Mouse (Mus musculus) testis, postnatal 14 days (tissue): ENCODE data around the gene Mier2.

Experiments
- DNase-seq: peaks from one replicate; pipeline ENCODE4 v3.0.0; 2021; ENCODE audit warnings: low spot score

The Mier2 gene

GRCm38 (mm10) chr10:79554330-79555237 is at the start of gene Mier2:
Gene Mier2, minus strand, starts transcription at chr10:79555199.
- peak; percentile 88 for DNase-seq

- DNase-seq: no peak
These were observed 42.9 kb upstream of the Mier2 start for GRCm38 (mm10) chr10:79597936-79598230.

- DNase-seq: no peak
These were observed 42.3 kb upstream of the Mier2 start for GRCm38 (mm10) chr10:79597051-79597935.

- no peak for DNase-seq
These were observed 40.6 kb upstream of the Mier2 start for GRCm38 (mm10) chr10:79595590-79595929.

GRCm38 (mm10) chr10:79594872-79595589 is 40.0 kb upstream of the Mier2 start:
- peak; percentile 32 for DNase-seq

- no peak for DNase-seq
These were observed 39.1 kb upstream of the Mier2 start for GRCm38 (mm10) chr10:79594111-79594510.

GRCm38 (mm10) chr10:79590702-79591101 is 35.7 kb upstream of the Mier2 start:
- DNase-seq: no peak

- DNase-seq: no peak
These were observed 32.7 kb upstream of the Mier2 start for GRCm38 (mm10) chr10:79587752-79588126.

- DNase-seq: no peak
These were observed 32.2 kb upstream of the Mier2 start, which contains the start of gene Theg for GRCm38 (mm10) chr10:79587061-79587751. Gene Theg, minus strand, starts transcription at chr10:79587331.

GRCm38 (mm10) chr10:79586243-79586642 is 31.2 kb upstream of the Mier2 start:
- no peak for DNase-seq

- no peak for DNase-seq
These were observed 30.7 kb upstream of the Mier2 start for GRCm38 (mm10) chr10:79585723-79586122.

GRCm38 (mm10) chr10:79585136-79585535 is 30.1 kb upstream of the Mier2 start:
- no peak for DNase-seq

GRCm38 (mm10) chr10:79584426-79584825 is 29.4 kb upstream of the Mier2 start:
- DNase-seq: no peak

- no peak for DNase-seq
These were observed 29.0 kb upstream of the Mier2 start for GRCm38 (mm10) chr10:79584021-79584420.

- DNase-seq: no peak
These were observed 26.5 kb upstream of the Mier2 start for GRCm38 (mm10) chr10:79581501-79581900.

- peak; percentile 50 for DNase-seq
These were observed 25.8 kb upstream of the Mier2 start for GRCm38 (mm10) chr10:79580811-79581210.

- DNase-seq: no peak
These were observed 25.4 kb upstream of the Mier2 start for GRCm38 (mm10) chr10:79580356-79580755.

GRCm38 (mm10) chr10:79579781-79580180 is 24.8 kb upstream of the Mier2 start:
- DNase-seq: no peak

GRCm38 (mm10) chr10:79578891-79579290 is 23.9 kb upstream of the Mier2 start:
- no peak for DNase-seq

- DNase-seq: no peak
These were observed 23.3 kb upstream of the Mier2 start for GRCm38 (mm10) chr10:79578276-79578675.

GRCm38 (mm10) chr10:79577376-79577775 is 22.4 kb upstream of the Mier2 start:
- DNase-seq: no peak

- DNase-seq: no peak
These were observed 20.8 kb upstream of the Mier2 start for GRCm38 (mm10) chr10:79575754-79576153.
